ENCODE assay signal across 8 mouse cellular contexts in genomic region chr6:85916596-85916995, GRCm38 (mm10). TPM values are rescaled to one million over a fixed set of nuclear protein-coding genes. Genes with fewer than 3 reads are reported as not detected.
A peak's percentile ranks its signal among the peaks of the same experiment; 100 is the strongest.
DNase-seq lines count a peak whose midpoint lies in the region; ATAC-seq and TF ChIP-seq lines count a peak whose summit lies in the region.

No protein-coding gene starts in this region.

- peak overlapping the region; percentile 72 for H3K4me2 ChIP-seq in kidney, embryonic 14.5 days (replicated peaks; ENCODE audit: low read depth, low read length)
- peak overlapping the region; percentile 78 for H3K4me2 ChIP-seq in hindbrain, postnatal 0 days (ENCODE audit: low read depth, low read length)
- H3K4me2 ChIP-seq in midbrain, embryonic 15.5 days = peak overlapping the region; percentile 63

- 83% methylated on average over 6 of the region's 6 CpGs for WGBS in kidney, embryonic 14.5 days
- 84% methylated on average over 6 of the region's 6 CpGs for WGBS in embryonic facial prominence, embryonic 10.5 days
- 83% methylated on average over 6 of the region's 6 CpGs for WGBS in hindbrain, postnatal 0 days
- WGBS in midbrain, embryonic 15.5 days = 81% methylated on average over 6 of the region's 6 CpGs

- TF ChIP-seq CTCF in hindbrain, postnatal 0 days (IDR thresholded peaks at IDR 0.05; ENCODE audit: low read depth) = no peak

- peaks cover 3% of the 10 kb centered on the region; the same call in 1 of the 2 replicates for H3K36me3 ChIP-seq in kidney, embryonic 14.5 days (ENCODE audit: control insufficient read depth, insufficient read depth, low read length)
- H3K36me3 ChIP-seq in embryonic facial prominence, embryonic 10.5 days (replicated peaks) = peaks cover 11% of the 10 kb centered on the region
- peaks cover 4% of the 10 kb centered on the region; the same call in 1 of the 2 replicates for H3K36me3 ChIP-seq in hindbrain, postnatal 0 days (ENCODE audit: insufficient read depth, low read length)
- H3K36me3 ChIP-seq in midbrain, embryonic 15.5 days (replicated peaks) = 0 out of 2 replicates have a peak, but pooled peaks cover 3% of the 10 kb centered on the region

- no peak for ATAC-seq in kidney, embryonic 14.5 days (ENCODE audit: low FRiP score, low TSS enrichment)
- no peak for ATAC-seq in hindbrain, postnatal 0 days
- no peak for ATAC-seq in midbrain, embryonic 15.5 days (replicated peaks)

- DNase-seq in kidney, adult 18-20 months = no peak
- no peak for DNase-seq in embryonic facial prominence, embryonic 10.5 days (ENCODE audit: low spot score)
- DNase-seq in hindbrain, postnatal 0 days (ENCODE audit: low spot score) = no peak
- no peak for DNase-seq in cerebellum, adult 8-10 months
- DNase-seq in MN1 (ENCODE audit: low spot score) = no peak
- no peak for DNase-seq in layer of hippocampus, adult 9-10 months (ENCODE audit: low spot score)

- H3K4me1 ChIP-seq in kidney, embryonic 14.5 days (ENCODE audit: control insufficient read depth, insufficient read depth, low read length) = 0 out of 2 replicates have a peak, but pooled peaks cover 7% of the 10 kb centered on the region
- H3K4me1 ChIP-seq in embryonic facial prominence, embryonic 10.5 days = peaks cover 14% of the 10 kb centered on the region
- peaks cover 14% of the 10 kb centered on the region for H3K4me1 ChIP-seq in hindbrain, postnatal 0 days (ENCODE audit: insufficient read depth, low read length)
- peaks cover 17% of the 10 kb centered on the region for H3K4me1 ChIP-seq in midbrain, embryonic 15.5 days

- H3K27ac ChIP-seq in kidney, embryonic 14.5 days (ENCODE audit: low read depth, low read length) = no peak overlapping the region
- H3K27ac ChIP-seq in embryonic facial prominence, embryonic 10.5 days (replicated peaks) = peak overlapping the region; percentile 90
- H3K27ac ChIP-seq in hindbrain, postnatal 0 days = peak overlapping the region; percentile 92
- peak overlapping the region; percentile 89 for H3K27ac ChIP-seq in midbrain, embryonic 15.5 days

- no peaks in the 10 kb centered on the region for H3K27me3 ChIP-seq in kidney, embryonic 14.5 days (ENCODE audit: control insufficient read depth, insufficient read depth, low read length)
- H3K27me3 ChIP-seq in embryonic facial prominence, embryonic 10.5 days (replicated peaks; ENCODE audit: low read depth, poor library complexity, severe bottlenecking) = no peaks in the 10 kb centered on the region
- H3K27me3 ChIP-seq in hindbrain, postnatal 0 days (ENCODE audit: insufficient read depth, low read length) = no peaks in the 10 kb centered on the region
- H3K27me3 ChIP-seq in midbrain, embryonic 15.5 days (replicated peaks) = no peaks in the 10 kb centered on the region

- no peaks in the 10 kb centered on the region for H3K9me3 ChIP-seq in kidney, embryonic 14.5 days (ENCODE audit: control insufficient read depth, low read length)
- H3K9me3 ChIP-seq in embryonic facial prominence, embryonic 10.5 days = no peaks in the 10 kb centered on the region
- no peaks in the 10 kb centered on the region for H3K9me3 ChIP-seq in hindbrain, postnatal 0 days (ENCODE audit: low read length)
- H3K9me3 ChIP-seq in midbrain, embryonic 15.5 days = no peaks in the 10 kb centered on the region

- peak overlapping the region; percentile 65; the same call in 1 of the 2 replicates for H3K9ac ChIP-seq in kidney, embryonic 14.5 days (ENCODE audit: low read depth, low read length)
- peak overlapping the region; percentile 68; the same call in 1 of the 2 replicates for H3K9ac ChIP-seq in hindbrain, postnatal 0 days (replicated peaks; ENCODE audit: low read length)
- H3K9ac ChIP-seq in midbrain, embryonic 15.5 days = peak overlapping the region; percentile 76

- peak overlapping the region; percentile 65 for H3K4me3 ChIP-seq in kidney, embryonic 14.5 days (ENCODE audit: low read length)
- H3K4me3 ChIP-seq in embryonic facial prominence, embryonic 10.5 days = peak overlapping the region; percentile 72
- H3K4me3 ChIP-seq in hindbrain, postnatal 0 days (ENCODE audit: low read length) = peak overlapping the region; percentile 64
- H3K4me3 ChIP-seq in midbrain, embryonic 15.5 days = peak overlapping the region; percentile 57

RNA-seq across cellular contexts. Expression of gene Nat8f1, which starts 1.1 kb away (rescaled TPM):
- polyA plus RNA-seq in kidney, embryonic 14.5 days (2014; fragmentation: Nextera tagmentation; extraction: Ambion mirVana) = 8.5 and 9.6 TPM in 2 replicates
- polyA plus RNA-seq in embryonic facial prominence, embryonic 10.5 days (2016; fragmentation: Nextera tagmentation; extraction: Ambion mirVana) = 3.8 and 5.5 TPM in 2 replicates
- total RNA-seq in hindbrain, postnatal 0 days (2014; rRNA removed) = 15.8 and 62.8 TPM in 2 replicates
- 20.7 and 20.8 TPM in 2 replicates for polyA plus RNA-seq in hindbrain, postnatal 0 days (2015; fragmentation: Nextera tagmentation; extraction: Ambion mirVana)
- polyA plus RNA-seq in midbrain, embryonic 15.5 days (2015; fragmentation: Nextera tagmentation; extraction: Ambion mirVana) = 19.0 and 22.5 TPM in 2 replicates

RNA-seq across cellular contexts. Expression of gene Tprkb, which starts 4.9 kb away (rescaled TPM):
- polyA plus RNA-seq in kidney, embryonic 14.5 days (2014; fragmentation: Nextera tagmentation; extraction: Ambion mirVana) = 34.2 and 39.9 TPM in 2 replicates
- polyA plus RNA-seq in embryonic facial prominence, embryonic 10.5 days (2016; fragmentation: Nextera tagmentation; extraction: Ambion mirVana) = 29.0 and 36.7 TPM in 2 replicates
- 33.0 and 56.6 TPM in 2 replicates for total RNA-seq in hindbrain, postnatal 0 days (2014; rRNA removed)
- 61.4 and 63.6 TPM in 2 replicates for polyA plus RNA-seq in hindbrain, postnatal 0 days (2015; fragmentation: Nextera tagmentation; extraction: Ambion mirVana)
- polyA plus RNA-seq in midbrain, embryonic 15.5 days (2015; fragmentation: Nextera tagmentation; extraction: Ambion mirVana) = 39.8 and 49.5 TPM in 2 replicates

RNA-seq across cellular contexts. Expression of gene Nat8f4, which starts 11.9 kb away (rescaled TPM):
- polyA plus RNA-seq in kidney, embryonic 14.5 days (2014; fragmentation: Nextera tagmentation; extraction: Ambion mirVana) = 2.7 and 5.8 TPM in 2 replicates
- polyA plus RNA-seq in embryonic facial prominence, embryonic 10.5 days (2016; fragmentation: Nextera tagmentation; extraction: Ambion mirVana) = 2.8 and 3.3 TPM in 2 replicates
- 4.9 and 6.7 TPM in 2 replicates for total RNA-seq in hindbrain, postnatal 0 days (2014; rRNA removed)
- polyA plus RNA-seq in hindbrain, postnatal 0 days (2015; fragmentation: Nextera tagmentation; extraction: Ambion mirVana) = 5.9 and 6.0 TPM in 2 replicates
- 6.1 and 7.1 TPM in 2 replicates for polyA plus RNA-seq in midbrain, embryonic 15.5 days (2015; fragmentation: Nextera tagmentation; extraction: Ambion mirVana)

RNA-seq across cellular contexts. Expression of gene Dusp11, which starts 44.9 kb away (rescaled TPM):
- 36.0 and 62.8 TPM in 2 replicates for polyA plus RNA-seq in kidney, embryonic 14.5 days (2014; fragmentation: Nextera tagmentation; extraction: Ambion mirVana)
- 38.7 and 39.9 TPM in 2 replicates for polyA plus RNA-seq in embryonic facial prominence, embryonic 10.5 days (2016; fragmentation: Nextera tagmentation; extraction: Ambion mirVana)
- 57.9 and 60.6 TPM in 2 replicates for total RNA-seq in hindbrain, postnatal 0 days (2014; rRNA removed)
- polyA plus RNA-seq in hindbrain, postnatal 0 days (2015; fragmentation: Nextera tagmentation; extraction: Ambion mirVana) = 31.6 TPM in 2 replicates
- 53.9 and 60.8 TPM in 2 replicates for polyA plus RNA-seq in midbrain, embryonic 15.5 days (2015; fragmentation: Nextera tagmentation; extraction: Ambion mirVana)

RNA-seq across cellular contexts. Expression of gene Nat8f2, which starts 47.6 kb away (rescaled TPM):
- polyA plus RNA-seq in kidney, embryonic 14.5 days (2014; fragmentation: Nextera tagmentation; extraction: Ambion mirVana) = 0.23 and 0.89 TPM in 2 replicates
- not detected in 2 replicates for polyA plus RNA-seq in embryonic facial prominence, embryonic 10.5 days (2016; fragmentation: Nextera tagmentation; extraction: Ambion mirVana)
- total RNA-seq in hindbrain, postnatal 0 days (2014; rRNA removed) = not detected in 2 replicates
- not detected in 2 replicates for polyA plus RNA-seq in hindbrain, postnatal 0 days (2015; fragmentation: Nextera tagmentation; extraction: Ambion mirVana)
- 0.05 TPM in 1 of 2 replicates, not detected in the other for polyA plus RNA-seq in midbrain, embryonic 15.5 days (2015; fragmentation: Nextera tagmentation; extraction: Ambion mirVana)
